Mouse (Mus musculus) layer of hippocampus, adult 2 months (tissue): ENCODE data around the gene Spaar. TPM values are rescaled to one million over a fixed set of nuclear protein-coding genes. Genes with fewer than 3 reads are reported as not detected.

Source experiments
- DNase-seq, 2 experiments: peaks; one replicate each; pipeline ENCODE4 v3.0.0; 2022; ENCODE audit warnings: low spot score in 2 of 2
- H3K27ac ChIP-seq: fragments of 200-600 bp; 2 replicates; pipeline ENCODE4 v1.8.1; 2022
- H3K4me3 ChIP-seq: fragments of 200-600 bp; 2 replicates; pipeline ENCODE4 v1.8.1; 2022; ENCODE audit warnings: mild to moderate bottlenecking
- CTCF ChIP-seq: fragments of 200-600 bp; conservative IDR thresholded peaks from 2 replicates; pipeline ENCODE4 v1.8.1; 2022; ENCODE audit warnings: antibody characterized with exemption, mild to moderate bottlenecking, moderate library complexity
- long read RNA-seq, 2 experiments: library from polyadenylated mRNA; stranded (forward); transcript quantifications; one replicate each; pipeline ENCODE4 v2.0.0; 2021; ENCODE audit warnings: borderline mapping rate in 2 of 2
- total RNA-seq, 2 experiments: library from RNA; stranded (reverse); gene quantifications; 2 replicates each; pipeline ENCODE4 v1.2.3; 2021

Gene Spaar
- under 1 TPM; 0.97 to 0.98 TPM for total RNA-seq
- long read RNA-seq, experiment 1, full-length matches to known transcripts: 1 of 1 reads
- long read RNA-seq, experiment 1, partial matches to known transcripts: 0 of 1 reads
- long read RNA-seq, experiment 1, other reads (novel, unspliced or antisense): 0 of 1 reads
- long read RNA-seq, experiment 2, partial matches to known transcripts: 0 of 1 reads
- long read RNA-seq, experiment 2, other reads (novel, unspliced or antisense): 1 of 1 reads

- TF ChIP-seq CTCF: no peak
- peak within 1 kb of the TSS; percentile 64 for H3K27ac ChIP-seq
- no peak within 1 kb of the TSS; the same call in 1 of the 2 replicates for H3K4me3 ChIP-seq
- no peak for DNase-seq
Measured at GRCm38 (mm10) chr4:43729794-43730550, at the start of gene Spaar. TSS of gene Spaar (plus strand) at chr4:43730034.

GRCm38 (mm10) chr4:43690021-43690420 lies 39.8 kb upstream of the Spaar start:
- no peak for DNase-seq
- Histone ChIP-seq H3K4me3 (no peak overlapping the region), H3K27ac (no peak overlapping the region)
- no peak for TF ChIP-seq CTCF

GRCm38 (mm10) chr4:43691026-43691425 lies 38.8 kb upstream of the Spaar start:
- DNase-seq: no peak
- Histone ChIP-seq H3K4me3 (no peak overlapping the region), H3K27ac (no peak overlapping the region)
- no peak for TF ChIP-seq CTCF

GRCm38 (mm10) chr4:43693806-43694241 lies 36.0 kb upstream of the Spaar start:
- TF ChIP-seq CTCF: no peak
- no peak for DNase-seq
- no peak overlapping the region for H3K27ac ChIP-seq
- H3K4me3 ChIP-seq: no peak overlapping the region

GRCm38 (mm10) chr4:43694439-43695248 lies 35.2 kb upstream of the Spaar start:
- TF ChIP-seq CTCF: no peak
- Histone ChIP-seq H3K4me3 (no peak overlapping the region), H3K27ac (no peak overlapping the region)
- DNase-seq: no peak

- no peak overlapping the region for H3K4me3 ChIP-seq
- no peak for DNase-seq
- no peak for TF ChIP-seq CTCF
- no peak overlapping the region for H3K27ac ChIP-seq
Measured at GRCm38 (mm10) chr4:43695249-43695671, 34.6 kb upstream of the Spaar start.

GRCm38 (mm10) chr4:43696561-43696960 lies 33.3 kb upstream of the Spaar start:
- Histone ChIP-seq H3K4me3 (no peak overlapping the region), H3K27ac (no peak overlapping the region)
- TF ChIP-seq CTCF: no peak
- DNase-seq: no peak

- H3K27ac ChIP-seq: no peak within 1 kb of the TSS
- no peak for TF ChIP-seq CTCF
- DNase-seq: no peak
Measured at GRCm38 (mm10) chr4:43700707-43701106, 29.1 kb upstream of the Spaar start, which contains the start of gene Olfr70. TSS of gene Olfr70 (minus strand) at chr4:43700807.

GRCm38 (mm10) chr4:43703439-43703838 lies 26.4 kb upstream of the Spaar start:
- peak; percentile 44 for TF ChIP-seq CTCF
- DNase-seq: no peak
- Histone ChIP-seq H3K4me3 (no peak overlapping the region), H3K27ac (no peak overlapping the region)

More at GRCm38 (mm10) chr4:43700707-43701106, 29.1 kb upstream of the Spaar start, which contains the start of gene Olfr70:
- no peak within 1 kb of the TSS for H3K4me3 ChIP-seq

GRCm38 (mm10) chr4:43703851-43704250 lies 26.0 kb upstream of the Spaar start:
- H3K4me3 ChIP-seq: no peak overlapping the region
- no peak for DNase-seq
- H3K27ac ChIP-seq: no peak overlapping the region
- TF ChIP-seq CTCF: no peak

- no peak for DNase-seq
- Histone ChIP-seq H3K4me3 (no peak overlapping the region), H3K27ac (no peak overlapping the region)
- no peak for TF ChIP-seq CTCF
Measured at GRCm38 (mm10) chr4:43705991-43706390, 23.8 kb upstream of the Spaar start.

- H3K4me3 ChIP-seq: no peak within 1 kb of the TSS
- DNase-seq: no peak
- TF ChIP-seq CTCF: no peak
- no peak within 1 kb of the TSS for H3K27ac ChIP-seq
Measured at GRCm38 (mm10) chr4:43709869-43710268, 20.0 kb upstream of the Spaar start, which contains the start of gene Olfr71. TSS of gene Olfr71 (minus strand) at chr4:43710255.

GRCm38 (mm10) chr4:43711821-43712220 lies 18.0 kb upstream of the Spaar start:
- Histone ChIP-seq H3K4me3 (no peak overlapping the region), H3K27ac (no peak overlapping the region)
- peak; percentile 96 for TF ChIP-seq CTCF
- DNase-seq: peak; percentile 65 to 88
